Mouse (Mus musculus): ENCODE data around the gene Gngt1. TPM values are rescaled to one million over a fixed set of nuclear protein-coding genes. Genes with fewer than 3 reads are reported as not detected.

Gene Gngt1
- polyA plus RNA-seq, 1 experiment from 2014 or later = not detected

DNA sequence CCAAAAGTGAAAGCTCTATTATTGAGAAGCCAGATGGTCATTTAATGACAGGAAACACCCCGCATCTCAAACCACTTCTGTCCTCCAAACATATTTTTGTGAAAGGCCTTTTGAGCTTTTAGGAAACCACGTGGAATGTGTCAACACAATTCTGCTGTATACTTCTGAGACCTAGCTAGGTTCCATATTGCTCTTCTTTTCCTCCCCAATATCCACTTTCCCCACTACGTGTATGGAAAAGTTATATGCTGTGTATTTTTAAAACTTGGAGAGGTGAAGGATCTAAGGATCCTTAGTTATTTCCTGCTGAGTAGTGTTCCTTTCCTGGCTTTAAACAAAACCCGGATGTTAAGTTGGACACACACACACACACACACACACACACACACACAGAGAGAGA is 9.9 kb downstream of the Gngt1 start:
- ATAC-seq = no peak
- Histone ChIP-seq H3K4me1 (replicated peaks; ENCODE audit: control insufficient read depth, insufficient read depth, low read length) (peaks cover 4% of the 10 kb centered on the region), H3K36me3 (ENCODE audit: control insufficient read depth, insufficient read depth) (no peaks in the 10 kb centered on the region), H3K27ac (ENCODE audit: low read length) (no peak overlapping the region), H3K9me3 (ENCODE audit: control insufficient read depth, low read length) (no peaks in the 10 kb centered on the region), H3K27me3 (replicated peaks; ENCODE audit: control insufficient read depth, insufficient read depth, low read length) (no peaks in the 10 kb centered on the region), H3K9ac (replicated peaks; ENCODE audit: low read depth, low read length) (no peak overlapping the region), H3K4me2 (ENCODE audit: low read length) (no peak overlapping the region), H3K4me3 (replicated peaks; ENCODE audit: low read length) (no peak overlapping the region)
- 49% methylated on average over 4 of the region's 4 CpGs for WGBS

DNA sequence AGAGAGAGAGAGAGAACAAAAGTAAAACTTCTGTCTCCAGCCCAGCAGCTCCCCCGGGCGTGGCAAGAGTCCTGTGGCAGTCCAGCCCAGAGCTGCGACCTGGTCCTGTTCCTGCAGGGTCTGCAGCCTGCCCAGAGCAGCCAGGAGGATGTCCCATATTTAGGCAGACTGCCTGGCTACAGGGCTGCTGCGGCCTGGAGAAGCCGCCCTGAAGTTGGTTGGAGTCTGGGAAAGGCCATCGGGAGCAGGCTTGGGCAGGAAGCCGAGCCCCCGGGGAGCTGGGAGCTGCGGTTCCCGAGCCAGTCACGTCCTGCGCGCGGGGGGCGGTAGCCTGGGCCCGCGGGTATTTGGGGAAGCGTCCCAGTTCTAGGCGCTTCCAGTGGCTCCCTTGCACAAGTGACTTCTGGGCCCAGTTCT is 10.3 kb downstream of the Gngt1 start, which contains the start of gene Gng11:
TSS of gene Gng11 (plus strand) at position 15 of the 417 bp plus-strand sequence.
- H3K9me3 ChIP-seq (ENCODE audit: control insufficient read depth, low read length) = no peaks in the 10 kb centered on the region
- ATAC-seq = peak; percentile 78; the same call in 1 of the 2 replicates
- WGBS = 3% methylated on average over 19 of the region's 19 CpGs
- H3K27ac ChIP-seq (ENCODE audit: low read length) = no peak within 1 kb of the TSS
- no peaks in the 10 kb centered on the region for H3K36me3 ChIP-seq (ENCODE audit: control insufficient read depth, insufficient read depth)
- H3K9ac ChIP-seq (replicated peaks; ENCODE audit: low read depth, low read length) = peak within 1 kb of the TSS; percentile 16
- H3K4me3 ChIP-seq (replicated peaks; ENCODE audit: low read length) = peak within 1 kb of the TSS; percentile 21
- H3K4me2 ChIP-seq (ENCODE audit: low read length) = peak within 1 kb of the TSS; percentile 39
- H3K4me1 ChIP-seq (replicated peaks; ENCODE audit: control insufficient read depth, insufficient read depth, low read length) = peaks cover 4% of the 10 kb centered on the region
- H3K27me3 ChIP-seq (replicated peaks; ENCODE audit: control insufficient read depth, insufficient read depth, low read length) = no peaks in the 10 kb centered on the region

DNA sequence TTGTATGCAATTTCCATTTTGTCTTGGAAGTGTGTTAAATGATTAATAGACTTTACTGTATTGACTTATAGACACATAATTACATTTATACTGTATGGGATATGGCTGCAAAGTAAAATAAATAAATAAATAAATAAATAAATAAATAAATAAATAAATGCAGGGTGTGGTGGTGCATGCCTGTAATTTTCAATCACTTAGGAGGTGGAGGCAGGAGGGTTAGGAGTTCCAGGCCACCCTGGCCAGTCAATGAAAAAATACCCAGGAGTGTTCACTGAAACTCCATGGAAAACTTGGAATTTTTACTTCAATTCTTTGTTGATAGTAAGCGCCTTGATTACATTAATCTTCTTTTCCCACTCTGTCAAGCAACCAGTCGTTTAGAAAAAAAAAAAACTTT is 11.2 kb downstream of the Gngt1 start:
- no peaks in the 10 kb centered on the region for H3K36me3 ChIP-seq (ENCODE audit: control insufficient read depth, insufficient read depth)
- no peak for ATAC-seq
- peaks cover 4% of the 10 kb centered on the region for H3K4me1 ChIP-seq (replicated peaks; ENCODE audit: control insufficient read depth, insufficient read depth, low read length)
- no peak overlapping the region for H3K27ac ChIP-seq (ENCODE audit: low read length)
- H3K4me3 ChIP-seq (replicated peaks; ENCODE audit: low read length) = no peak overlapping the region
- H3K27me3 ChIP-seq (replicated peaks; ENCODE audit: control insufficient read depth, insufficient read depth, low read length) = no peaks in the 10 kb centered on the region
- no peak overlapping the region for H3K9ac ChIP-seq (replicated peaks; ENCODE audit: low read depth, low read length)
- WGBS = 70% methylated on average over 2 of the region's 2 CpGs
- H3K4me2 ChIP-seq (ENCODE audit: low read length) = no peak overlapping the region
- no peaks in the 10 kb centered on the region for H3K9me3 ChIP-seq (ENCODE audit: control insufficient read depth, low read length)

DNA sequence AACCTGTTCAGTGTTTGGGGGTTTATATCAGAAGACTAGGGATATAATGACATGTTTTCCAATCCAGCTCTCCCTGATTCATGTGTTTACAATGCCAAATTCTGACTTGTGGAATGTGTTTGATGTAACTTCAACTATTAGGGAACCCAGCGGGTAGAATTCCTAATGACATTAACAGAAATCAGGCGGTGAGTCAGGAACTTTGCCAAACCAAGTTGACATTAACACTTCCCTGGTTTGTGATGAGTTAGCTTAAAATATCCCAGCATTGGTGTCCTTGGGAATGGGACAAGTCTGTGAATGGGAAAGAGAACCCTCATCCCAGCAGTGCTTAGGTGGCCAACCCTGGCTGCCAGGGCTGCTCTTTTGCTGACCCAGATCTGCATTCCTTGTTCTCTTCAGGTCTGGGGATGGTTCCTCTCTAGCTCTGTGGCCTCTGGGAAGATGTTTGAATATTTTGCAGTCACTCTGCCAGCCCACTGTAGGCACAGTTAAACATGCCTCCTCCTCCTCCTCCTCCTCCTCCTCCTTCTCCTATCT is 15.0 kb downstream of the Gngt1 start:
- peaks cover 4% of the 10 kb centered on the region for H3K4me1 ChIP-seq (replicated peaks; ENCODE audit: control insufficient read depth, insufficient read depth, low read length)
- H3K4me3 ChIP-seq (replicated peaks; ENCODE audit: low read length) = no peak overlapping the region
- no peak for ATAC-seq
- WGBS = 66% methylated on average over 2 of the region's 2 CpGs
- no peaks in the 10 kb centered on the region for H3K36me3 ChIP-seq (ENCODE audit: control insufficient read depth, insufficient read depth)
- H3K4me2 ChIP-seq (ENCODE audit: low read length) = no peak overlapping the region
- no peaks in the 10 kb centered on the region for H3K27me3 ChIP-seq (replicated peaks; ENCODE audit: control insufficient read depth, insufficient read depth, low read length)
- no peak overlapping the region for H3K27ac ChIP-seq (ENCODE audit: low read length)
- H3K9me3 ChIP-seq (ENCODE audit: control insufficient read depth, low read length) = no peaks in the 10 kb centered on the region
- no peak overlapping the region for H3K9ac ChIP-seq (replicated peaks; ENCODE audit: low read depth, low read length)

DNA sequence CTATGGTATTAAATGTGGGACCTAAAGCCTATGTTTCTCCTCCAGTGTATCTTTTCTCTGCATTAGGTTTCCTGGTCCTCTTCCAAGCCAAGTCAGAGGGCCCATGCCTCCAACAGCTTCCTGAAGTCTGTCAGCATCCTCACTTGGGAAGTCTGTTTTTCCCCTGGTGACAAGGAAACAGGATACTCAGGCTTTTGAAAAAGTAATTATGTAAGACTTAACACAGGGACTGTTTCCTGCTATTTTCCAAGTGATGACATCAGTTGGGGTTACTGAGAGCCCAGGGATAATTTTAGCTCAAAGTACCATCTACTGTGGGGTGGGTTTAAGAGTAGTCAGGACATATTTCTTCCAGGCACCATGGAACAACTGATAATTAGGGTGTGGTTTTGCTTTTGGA is 16.0 kb downstream of the Gngt1 start:
- Histone ChIP-seq H3K27ac (ENCODE audit: low read length) (no peak overlapping the region), H3K9me3 (ENCODE audit: control insufficient read depth, low read length) (no peaks in the 10 kb centered on the region), H3K9ac (replicated peaks; ENCODE audit: low read depth, low read length) (no peak overlapping the region), H3K4me1 (replicated peaks; ENCODE audit: control insufficient read depth, insufficient read depth, low read length) (no peaks in the 10 kb centered on the region), H3K36me3 (ENCODE audit: control insufficient read depth, insufficient read depth) (no peaks in the 10 kb centered on the region), H3K4me2 (ENCODE audit: low read length) (no peak overlapping the region), H3K4me3 (replicated peaks; ENCODE audit: low read length) (no peak overlapping the region), H3K27me3 (replicated peaks; ENCODE audit: control insufficient read depth, insufficient read depth, low read length) (no peaks in the 10 kb centered on the region)
- no peak for ATAC-seq

DNA sequence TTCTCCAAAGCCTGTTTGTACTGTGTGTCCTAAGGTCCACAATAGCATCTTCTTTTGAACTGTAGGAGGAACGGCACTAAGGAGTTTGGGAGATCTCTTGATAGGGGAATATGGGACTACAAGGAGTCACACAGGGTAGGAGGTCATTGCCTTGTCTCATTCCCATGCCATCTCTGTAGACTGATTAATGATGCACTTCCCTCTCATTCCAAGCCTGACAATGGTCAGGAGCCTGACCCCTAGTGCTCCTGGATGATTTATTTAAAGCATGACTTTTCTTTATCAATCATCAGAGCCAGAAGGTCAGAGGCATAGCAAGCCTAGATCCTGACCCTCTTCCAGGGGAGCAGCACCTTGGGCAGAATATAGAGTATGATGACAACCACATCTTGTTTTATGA is 29.1 kb downstream of the Gngt1 start:
- H3K4me1 ChIP-seq (replicated peaks; ENCODE audit: control insufficient read depth, insufficient read depth, low read length) = no peaks in the 10 kb centered on the region
- 91% methylated on average over 1 of the region's 1 CpGs for WGBS
- no peak for ATAC-seq

DNA sequence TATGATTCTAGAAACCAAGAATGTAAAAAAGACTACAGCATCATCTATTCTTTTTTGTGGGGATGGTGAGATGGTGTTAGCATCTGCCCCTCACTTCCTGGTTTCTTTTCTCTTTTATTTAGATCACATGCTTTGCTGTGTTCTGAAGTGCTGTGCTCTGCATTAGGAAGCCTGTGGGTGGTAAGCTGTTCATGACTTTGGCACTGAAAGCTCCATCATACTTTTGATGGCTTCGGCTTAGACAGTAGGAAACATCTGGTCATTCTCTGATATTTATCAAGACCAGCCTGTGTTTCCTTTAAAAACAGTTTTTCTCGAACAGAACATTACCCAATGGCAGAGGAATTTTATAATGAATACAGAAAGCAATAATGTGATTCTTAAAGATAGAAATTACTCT is 32.8 kb downstream of the Gngt1 start:
- Histone ChIP-seq H3K4me1 (replicated peaks; ENCODE audit: control insufficient read depth, insufficient read depth, low read length) (no peaks in the 10 kb centered on the region), H3K4me3 (replicated peaks; ENCODE audit: low read length) (no peak overlapping the region), H3K9ac (replicated peaks; ENCODE audit: low read depth, low read length) (no peak overlapping the region), H3K4me2 (ENCODE audit: low read length) (no peak overlapping the region), H3K27me3 (replicated peaks; ENCODE audit: control insufficient read depth, insufficient read depth, low read length) (no peaks in the 10 kb centered on the region), H3K9me3 (ENCODE audit: control insufficient read depth, low read length) (no peaks in the 10 kb centered on the region), H3K27ac (ENCODE audit: low read length) (no peak overlapping the region), H3K36me3 (ENCODE audit: control insufficient read depth, insufficient read depth) (no peaks in the 10 kb centered on the region)
- 73% methylated on average over 2 of the region's 2 CpGs for WGBS
- no peak for ATAC-seq

More for the DNA sequence above, 29.1 kb downstream of the Gngt1 start:
- no peaks in the 10 kb centered on the region for H3K27me3 ChIP-seq (replicated peaks; ENCODE audit: control insufficient read depth, insufficient read depth, low read length)
- H3K4me3 ChIP-seq (replicated peaks; ENCODE audit: low read length) = no peak overlapping the region
- H3K27ac ChIP-seq (ENCODE audit: low read length) = no peak overlapping the region
- H3K36me3 ChIP-seq (ENCODE audit: control insufficient read depth, insufficient read depth) = no peaks in the 10 kb centered on the region
- no peak overlapping the region for H3K4me2 ChIP-seq (ENCODE audit: low read length)
- H3K9me3 ChIP-seq (ENCODE audit: control insufficient read depth, low read length) = no peaks in the 10 kb centered on the region
- H3K9ac ChIP-seq (replicated peaks; ENCODE audit: low read depth, low read length) = no peak overlapping the region

DNA sequence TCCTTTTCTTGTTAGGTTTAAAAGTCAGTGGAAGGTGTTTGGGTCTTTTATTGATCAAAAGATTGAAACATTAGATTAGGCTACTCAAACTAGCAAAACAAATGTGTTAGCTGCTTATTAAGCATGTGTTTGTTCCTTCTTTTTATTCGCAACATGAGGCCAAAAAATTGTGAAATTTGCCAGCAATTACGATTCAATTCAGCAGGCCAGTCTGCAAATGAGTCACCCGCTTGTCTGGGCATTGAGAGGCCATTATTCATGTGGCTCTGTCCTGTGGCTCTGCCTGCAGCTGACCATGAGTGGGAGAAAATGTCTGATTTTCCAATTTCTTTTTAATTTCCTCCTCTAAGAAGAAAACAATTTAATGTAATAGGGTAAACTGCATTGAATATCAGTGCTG is 37.4 kb downstream of the Gngt1 start:
- Histone ChIP-seq H3K9ac (replicated peaks; ENCODE audit: low read depth, low read length) (no peak overlapping the region), H3K36me3 (ENCODE audit: control insufficient read depth, insufficient read depth) (no peaks in the 10 kb centered on the region), H3K4me3 (replicated peaks; ENCODE audit: low read length) (no peak overlapping the region), H3K4me1 (replicated peaks; ENCODE audit: control insufficient read depth, insufficient read depth, low read length) (no peaks in the 10 kb centered on the region), H3K4me2 (ENCODE audit: low read length) (no peak overlapping the region), H3K27me3 (replicated peaks; ENCODE audit: control insufficient read depth, insufficient read depth, low read length) (no peaks in the 10 kb centered on the region), H3K27ac (ENCODE audit: low read length) (no peak overlapping the region), H3K9me3 (ENCODE audit: control insufficient read depth, low read length) (no peaks in the 10 kb centered on the region)
- no peak for ATAC-seq
- WGBS = 54% methylated on average over 3 of the region's 3 CpGs

DNA sequence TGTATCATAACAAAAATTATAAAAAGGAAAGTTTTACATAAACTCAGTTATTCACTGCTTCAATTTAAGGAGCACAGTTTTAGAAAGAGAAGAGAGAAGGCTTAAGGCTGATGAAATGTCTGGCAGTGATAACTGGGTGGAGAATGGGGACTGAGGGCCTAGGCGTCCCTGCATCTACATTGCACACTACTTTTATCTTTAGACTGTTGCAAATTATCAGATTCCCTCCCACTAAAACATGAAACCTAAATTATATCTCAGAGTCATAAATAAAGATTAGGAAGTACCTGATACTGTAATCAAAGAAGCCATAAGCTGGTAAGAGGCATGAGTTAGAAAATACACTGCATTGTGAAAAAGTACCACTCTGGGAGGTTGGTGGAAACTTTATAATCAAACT is 48.2 kb downstream of the Gngt1 start:
- Histone ChIP-seq H3K4me3 (replicated peaks; ENCODE audit: low read length) (no peak overlapping the region), H3K36me3 (ENCODE audit: control insufficient read depth, insufficient read depth) (no peaks in the 10 kb centered on the region), H3K4me1 (replicated peaks; ENCODE audit: control insufficient read depth, insufficient read depth, low read length) (no peaks in the 10 kb centered on the region), H3K4me2 (ENCODE audit: low read length) (no peak overlapping the region), H3K9me3 (ENCODE audit: control insufficient read depth, low read length) (no peaks in the 10 kb centered on the region), H3K27me3 (replicated peaks; ENCODE audit: control insufficient read depth, insufficient read depth, low read length) (no peaks in the 10 kb centered on the region), H3K9ac (replicated peaks; ENCODE audit: low read depth, low read length) (no peak overlapping the region), H3K27ac (ENCODE audit: low read length) (no peak overlapping the region)
- WGBS = 81% methylated on average over 1 of the region's 1 CpGs
- no peak for ATAC-seq

Measured in forebrain, embryonic 16.5 days (tissue).